Mouse (Mus musculus) stomach, embryonic 16.5 days (tissue): ENCODE results near the gene Gng12. TPM values are rescaled to one million over a fixed set of nuclear protein-coding genes. Genes with fewer than 3 reads are reported as not detected.

ENCODE experiments used
- ATAC-seq: fragments of 200-750 bp; cut with Nextera tagmentation; 2 replicates; pipeline ENCODE4 v1.8.0; 2017; ENCODE audit warnings: moderate number of reproducible peaks, moderate TSS enrichment; ENCODE audit not compliant: insufficient read depth, low FRiP score
- H3K27ac ChIP-seq: fragments of 300-500 bp; sonication (generic); 2 replicates; pipeline ENCODE4 v1.5.1; 2014; ENCODE audit warnings: low read length
- H3K27me3 ChIP-seq: fragments of 300-500 bp; sonication (generic); 2 replicates; pipeline ENCODE4 v1.6.1; 2014; ENCODE audit warnings: low read length, control low read depth, mixed read lengths; ENCODE audit not compliant: control insufficient read depth, insufficient read depth
- H3K36me3 ChIP-seq: fragments of 300-500 bp; sonication (generic); 2 replicates; pipeline ENCODE4 v1.6.1; 2014; ENCODE audit warnings: low read length; ENCODE audit not compliant: control insufficient read depth, insufficient read depth
- H3K4me1 ChIP-seq: fragments of 300-500 bp; sonication (generic); 2 replicates; pipeline ENCODE4 v1.6.1; 2014; ENCODE audit warnings: low read length, control low read depth, mixed read lengths; ENCODE audit not compliant: control insufficient read depth, insufficient read depth
- H3K4me2 ChIP-seq: fragments of 300-500 bp; sonication (generic); 2 replicates; pipeline ENCODE4 v1.6.1; 2014; ENCODE audit warnings: low read depth, low read length, mixed read lengths
- H3K4me3 ChIP-seq: fragments of 300-500 bp; sonication (generic); replicated peaks from 2 replicates; pipeline ENCODE4 v1.5.1; 2014; ENCODE audit warnings: mild to moderate bottlenecking, low read length
- H3K9ac ChIP-seq: fragments of 300-500 bp; sonication (generic); 2 replicates; pipeline ENCODE4 v1.6.1; 2014; ENCODE audit warnings: low read length
- H3K9me3 ChIP-seq: fragments of 300-500 bp; sonication (generic); replicated peaks from 2 replicates; pipeline ENCODE4 v1.6.1; 2016; ENCODE audit warnings: low read length, control low read depth; ENCODE audit not compliant: control insufficient read depth
- WGBS: fragments of 180-500 bp; shearing (Covaris S2); extraction: QIAGEN DNeasy Blood & Tissue Kit; methylation state at CpG from one replicate; pipeline ENCODE4 v1.1.7; 2014; 5-methylcytosine and 5-hydroxymethylcytosine counted together
- polyA plus RNA-seq: library from polyadenylated mRNA; unstranded; fragments of >200 nt; fragmentation: Nextera tagmentation; extraction: Ambion mirVana; gene quantifications from 2 replicates; pipeline ENCODE4 v1.2.1, GENCODE M21; 2015

Gng12 gene
- polyA plus RNA-seq, 1 experiment from 2014 or later: 132 TPM

- Histone ChIP-seq H3K27me3 (no peaks in the 10 kb centered on the region), H3K27ac (no peak overlapping the region), H3K9ac (no peak overlapping the region), H3K4me1 (peaks cover 12% of the 10 kb centered on the region; the same call in 1 of the 2 replicates), H3K9me3 (no peaks in the 10 kb centered on the region), H3K4me3 (no peak overlapping the region), H3K4me2 (no peak overlapping the region), H3K36me3 (no peaks in the 10 kb centered on the region)
- no peak for ATAC-seq
- 33% methylated on average over 4 of the region's 4 CpGs for WGBS
These were observed 30.1 kb downstream of the Gng12 start for GRCm38 (mm10) chr6:66926269-66926668.

GRCm38 (mm10) chr6:66928972-66929645 lies 32.9 kb downstream of the Gng12 start:
- Histone ChIP-seq H3K4me1 (0 out of 2 replicates have a peak, but pooled peaks cover 7% of the 10 kb centered on the region), H3K36me3 (no peaks in the 10 kb centered on the region), H3K4me3 (no peak overlapping the region), H3K4me2 (no peak overlapping the region), H3K9me3 (no peaks in the 10 kb centered on the region), H3K27ac (no peak overlapping the region), H3K9ac (no peak overlapping the region), H3K27me3 (no peaks in the 10 kb centered on the region)
- ATAC-seq: no peak
- 63% methylated on average over 2 of the region's 2 CpGs for WGBS

DNA sequence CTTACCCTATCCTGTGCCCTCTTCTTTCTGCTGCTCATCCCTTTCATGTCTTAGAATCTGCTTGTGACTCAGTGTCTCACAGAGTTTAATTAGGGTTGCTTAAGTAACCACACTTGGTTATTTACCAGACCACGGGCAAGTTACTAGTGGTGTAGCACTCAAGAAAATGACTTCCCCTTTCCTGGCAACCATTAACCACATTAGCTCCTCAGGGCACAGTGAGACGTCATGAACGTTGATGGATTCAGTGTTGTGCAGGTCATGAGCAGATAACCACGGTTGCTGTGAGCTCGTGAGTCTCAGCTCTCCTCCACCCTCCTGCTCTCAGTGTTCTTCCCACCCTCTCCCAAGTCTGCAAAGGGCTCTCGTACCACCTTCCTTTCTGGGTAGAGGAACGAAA lies 33.5 kb downstream of the Gng12 start:
- H3K9ac ChIP-seq: no peak overlapping the region
- H3K4me2 ChIP-seq: peak overlapping the region; percentile 10; the same call in 1 of the 2 replicates
- no peaks in the 10 kb centered on the region for H3K9me3 ChIP-seq
- WGBS: 20% methylated on average over 7 of the region's 7 CpGs
- H3K27ac ChIP-seq: no peak overlapping the region
- ATAC-seq: no peak
- H3K36me3 ChIP-seq: no peaks in the 10 kb centered on the region
- 0 out of 2 replicates have a peak, but pooled peaks cover 7% of the 10 kb centered on the region for H3K4me1 ChIP-seq
- no peaks in the 10 kb centered on the region for H3K27me3 ChIP-seq
- H3K4me3 ChIP-seq: no peak overlapping the region

- no peaks in the 10 kb centered on the region for H3K27me3 ChIP-seq
- H3K36me3 ChIP-seq: no peaks in the 10 kb centered on the region
- no peak overlapping the region for H3K27ac ChIP-seq
- no peak overlapping the region for H3K4me2 ChIP-seq
- no peak for ATAC-seq
- 72% methylated on average over 4 of the region's 4 CpGs for WGBS
- 0 out of 2 replicates have a peak, but pooled peaks cover 7% of the 10 kb centered on the region for H3K4me1 ChIP-seq
- no peak overlapping the region for H3K4me3 ChIP-seq
- H3K9me3 ChIP-seq: no peaks in the 10 kb centered on the region
- H3K9ac ChIP-seq: no peak overlapping the region
These were observed 36.1 kb downstream of the Gng12 start for GRCm38 (mm10) chr6:66932206-66932819.

DNA sequence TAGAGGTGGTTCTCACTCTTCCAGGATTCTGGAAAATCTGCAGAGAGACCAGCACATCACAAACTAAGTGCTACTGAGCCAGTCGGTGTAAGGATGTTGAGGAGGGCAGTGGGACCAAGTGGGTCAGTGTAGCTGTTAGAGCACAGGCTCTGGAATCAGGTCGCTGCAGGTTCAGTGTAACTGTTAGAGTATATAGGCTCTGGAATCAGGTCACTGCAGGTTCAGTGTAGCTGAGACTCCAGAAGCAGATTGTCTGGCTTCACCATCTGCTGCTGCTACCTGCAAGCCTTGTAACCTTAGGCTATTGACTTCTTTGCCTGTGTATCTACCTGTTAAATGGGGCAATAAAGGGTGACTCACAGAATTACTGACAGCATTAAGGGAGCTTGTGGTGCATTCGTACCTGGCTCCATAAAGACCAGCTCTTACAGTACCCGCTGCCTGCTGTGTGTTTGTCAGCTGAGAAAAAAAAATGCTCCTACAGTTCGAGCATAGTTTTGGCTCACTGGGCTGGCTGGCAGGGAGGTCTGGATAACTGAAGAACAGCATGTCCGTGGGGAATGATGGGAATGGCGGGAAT lies 44.5 kb downstream of the Gng12 start:
- Histone ChIP-seq H3K4me1 (peaks cover 13% of the 10 kb centered on the region), H3K4me3 (no peak overlapping the region), H3K4me2 (no peak overlapping the region), H3K36me3 (no peaks in the 10 kb centered on the region), H3K9me3 (no peaks in the 10 kb centered on the region), H3K27me3 (no peaks in the 10 kb centered on the region), H3K9ac (no peak overlapping the region; the same call in 1 of the 2 replicates), H3K27ac (no peak overlapping the region)
- WGBS: 59% methylated on average over 7 of the region's 7 CpGs
- no peak for ATAC-seq

DNA sequence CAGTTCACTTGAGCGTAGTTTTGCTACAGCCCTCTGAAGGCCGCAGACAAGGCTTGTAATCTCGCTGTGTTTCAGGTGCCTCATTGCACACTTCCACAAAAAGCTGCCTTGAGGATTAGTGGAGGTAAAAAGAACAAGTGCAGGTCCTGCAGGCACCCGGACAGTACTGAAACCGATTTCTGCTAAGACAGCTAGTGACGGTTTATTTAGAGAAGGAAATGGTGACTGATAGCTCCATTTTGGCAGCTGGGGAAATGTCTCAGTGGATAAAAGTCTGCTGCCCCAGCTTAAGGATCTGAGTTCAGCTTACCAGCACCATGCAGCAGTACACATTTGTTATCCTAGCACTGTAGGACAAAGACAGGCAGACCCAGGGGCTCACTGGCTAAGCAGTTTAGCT lies 45.6 kb downstream of the Gng12 start:
- peaks cover 13% of the 10 kb centered on the region for H3K4me1 ChIP-seq
- H3K27me3 ChIP-seq: no peaks in the 10 kb centered on the region
- H3K9me3 ChIP-seq: no peaks in the 10 kb centered on the region
- no peaks in the 10 kb centered on the region for H3K36me3 ChIP-seq
- no peak overlapping the region for H3K4me2 ChIP-seq
- H3K27ac ChIP-seq: no peak overlapping the region
- H3K4me3 ChIP-seq: no peak overlapping the region
- WGBS: 49% methylated on average over 6 of the region's 6 CpGs
- ATAC-seq: no peak
- no peak overlapping the region for H3K9ac ChIP-seq

DNA sequence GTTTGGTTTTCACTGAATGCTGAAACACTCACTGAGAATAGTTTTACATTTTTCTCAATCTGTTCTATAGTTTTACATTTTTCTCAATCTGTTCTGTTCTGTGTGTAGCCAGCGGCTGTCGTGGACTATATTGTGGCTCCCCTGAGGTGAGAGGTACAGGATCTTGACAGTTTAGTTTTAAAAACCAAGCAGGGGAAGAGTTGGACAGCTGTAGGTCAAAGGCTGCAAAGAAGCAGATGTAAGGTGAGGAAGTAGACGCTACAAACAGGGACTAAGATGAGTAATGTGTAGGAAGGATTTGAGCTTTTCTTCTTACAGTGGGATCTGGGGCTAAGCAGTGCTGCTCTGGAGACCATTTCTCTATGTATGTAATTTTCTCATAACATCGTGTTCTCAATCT lies 46.6 kb downstream of the Gng12 start:
- Histone ChIP-seq H3K4me1 (peaks cover 13% of the 10 kb centered on the region), H3K27me3 (no peaks in the 10 kb centered on the region), H3K4me3 (no peak overlapping the region), H3K4me2 (no peak overlapping the region), H3K9me3 (no peaks in the 10 kb centered on the region), H3K36me3 (no peaks in the 10 kb centered on the region), H3K9ac (no peak overlapping the region), H3K27ac (peak overlapping the region; percentile 53; the same call in 1 of the 2 replicates)
- 47% methylated on average over 4 of the region's 4 CpGs for WGBS
- ATAC-seq: no peak

GRCm38 (mm10) chr6:66943367-66944189 lies 47.4 kb downstream of the Gng12 start:
- 38% methylated on average over 6 of the region's 6 CpGs for WGBS

More at GRCm38 (mm10) chr6:66943367-66944189, 47.4 kb downstream of the Gng12 start:
- Histone ChIP-seq H3K27me3 (no peaks in the 10 kb centered on the region), H3K9me3 (no peaks in the 10 kb centered on the region), H3K27ac (peak overlapping the region; percentile 80; the same call in 1 of the 2 replicates), H3K4me2 (no peak overlapping the region), H3K4me3 (no peak overlapping the region), H3K36me3 (no peaks in the 10 kb centered on the region), H3K4me1 (peaks cover 13% of the 10 kb centered on the region), H3K9ac (no peak overlapping the region)
- ATAC-seq: peak; percentile 71
